Mouse (Mus musculus): ENCODE results near the gene Lpcat3. TPM values are rescaled to one million over a fixed set of nuclear protein-coding genes. Genes with fewer than 3 reads are reported as not detected.

Lpcat3 gene
- total RNA-seq, 2 experiments from 2014 or later, result 20.1 to 20.6 TPM

Small RNA genes lying within 50 kb of the gene (microRNA-seq; reads per million reads assigned to microRNA genes)
- gene Mir141, result 1.5 to 39.5 reads per million in 2 experiments
- gene Mir200c, result 23.1 to 393 reads per million in 2 experiments

Other genes starting within 250 kb of the Lpcat3 start
- gene Pex5, start 248.0 kb upstream of the Lpcat3 start, total RNA-seq (2021), result 10 to 100 TPM; 60.7 to 70.5 TPM
- gene Clstn3, start 198.2 kb upstream of the Lpcat3 start, total RNA-seq (2021), result 100 to 1,000 TPM; 358 to 362 TPM
- gene C1rl, start 169.9 kb upstream of the Lpcat3 start, total RNA-seq (2021), result under 1 TPM; 0.19 to 0.42 TPM
- gene C1ra, start 150.6 kb upstream of the Lpcat3 start, total RNA-seq (2021), result 1 to 10 TPM; 2.2 to 2.9 TPM
- gene C1s1, start 120.7 kb upstream of the Lpcat3 start, total RNA-seq (2021), result 1 to 10 TPM; 1.5 to 1.8 TPM
- gene C1rb, start 92.7 kb upstream of the Lpcat3 start, total RNA-seq (2021), result under 1 TPM; 0.30 to 0.44 TPM
- gene C1s2, start 26.9 kb upstream of the Lpcat3 start, total RNA-seq (2021), result under 1 TPM; 0.14 to 0.28 TPM
- gene Emg1, start 49.2 kb downstream of the Lpcat3 start, total RNA-seq (2021), result 10 to 100 TPM; 45.7 to 49.1 TPM
- gene Phb2, start 49.3 kb downstream of the Lpcat3 start, total RNA-seq (2021), result 100 to 1,000 TPM; 115 to 117 TPM
- gene Ptpn6, start 75.7 kb downstream of the Lpcat3 start, total RNA-seq (2021), result 1 to 10 TPM; 2.5 to 5.1 TPM
- 100 to 1,000 TPM; 321 to 335 TPM for gene Grcc10, start 78.3 kb downstream of the Lpcat3 start, total RNA-seq (2021)
- gene Gm45234, start 93.0 kb downstream of the Lpcat3 start, total RNA-seq (2021), result 1 to 10 TPM in 1 of 2 experiments, not detected in 1; 1.4 TPM
- 100 to 1,000 TPM; 158 to 181 TPM for gene Atn1, start 93.5 kb downstream of the Lpcat3 start, total RNA-seq (2021)
- 1,000 to 10,000 TPM; 1,066 to 1,067 TPM for gene Eno2, start 106.6 kb downstream of the Lpcat3 start, total RNA-seq (2021)
- 1 to 10 TPM; 1.0 to 1.1 TPM for gene Lrrc23, start 116.7 kb downstream of the Lpcat3 start, total RNA-seq (2021)
- gene Spsb2, start 145.6 kb downstream of the Lpcat3 start, total RNA-seq (2021), result 1 to 10 TPM; 4.6 to 5.7 TPM
- gene Tpi1, start 151.3 kb downstream of the Lpcat3 start, total RNA-seq (2021), result 100 to 1,000 TPM; 804 to 847 TPM
- 100 to 1,000 TPM; 204 to 208 TPM for gene Usp5, start 166.5 kb downstream of the Lpcat3 start, total RNA-seq (2021)
- gene Cdca3, start 166.5 kb downstream of the Lpcat3 start, total RNA-seq (2021), result under 1 TPM; 0.23 to 0.42 TPM
- under 1 TPM in 1 of 2 experiments, not detected in 1; 0.21 TPM for gene Gnb3, start 177.2 kb downstream of the Lpcat3 start, total RNA-seq (2021)
- 10 to 100 TPM; 23.5 to 30.9 TPM for gene P3h3, start 194.7 kb downstream of the Lpcat3 start, total RNA-seq (2021)
- 100 to 1,000 TPM; 212 to 232 TPM for gene Gpr162, start 201.0 kb downstream of the Lpcat3 start, total RNA-seq (2021)
- gene Cd4, start 225.2 kb downstream of the Lpcat3 start, total RNA-seq (2021), result 1 to 10 TPM; 4.2 to 8.6 TPM
- 1 to 10 TPM; 2.6 to 3.2 TPM for gene Lag3, start 248.7 kb downstream of the Lpcat3 start, total RNA-seq (2021)

All from left cerebral cortex, adult 18-20 months (tissue).